10 mouse cellular contexts compared by ENCODE assay signal in the genomic region with DNA sequence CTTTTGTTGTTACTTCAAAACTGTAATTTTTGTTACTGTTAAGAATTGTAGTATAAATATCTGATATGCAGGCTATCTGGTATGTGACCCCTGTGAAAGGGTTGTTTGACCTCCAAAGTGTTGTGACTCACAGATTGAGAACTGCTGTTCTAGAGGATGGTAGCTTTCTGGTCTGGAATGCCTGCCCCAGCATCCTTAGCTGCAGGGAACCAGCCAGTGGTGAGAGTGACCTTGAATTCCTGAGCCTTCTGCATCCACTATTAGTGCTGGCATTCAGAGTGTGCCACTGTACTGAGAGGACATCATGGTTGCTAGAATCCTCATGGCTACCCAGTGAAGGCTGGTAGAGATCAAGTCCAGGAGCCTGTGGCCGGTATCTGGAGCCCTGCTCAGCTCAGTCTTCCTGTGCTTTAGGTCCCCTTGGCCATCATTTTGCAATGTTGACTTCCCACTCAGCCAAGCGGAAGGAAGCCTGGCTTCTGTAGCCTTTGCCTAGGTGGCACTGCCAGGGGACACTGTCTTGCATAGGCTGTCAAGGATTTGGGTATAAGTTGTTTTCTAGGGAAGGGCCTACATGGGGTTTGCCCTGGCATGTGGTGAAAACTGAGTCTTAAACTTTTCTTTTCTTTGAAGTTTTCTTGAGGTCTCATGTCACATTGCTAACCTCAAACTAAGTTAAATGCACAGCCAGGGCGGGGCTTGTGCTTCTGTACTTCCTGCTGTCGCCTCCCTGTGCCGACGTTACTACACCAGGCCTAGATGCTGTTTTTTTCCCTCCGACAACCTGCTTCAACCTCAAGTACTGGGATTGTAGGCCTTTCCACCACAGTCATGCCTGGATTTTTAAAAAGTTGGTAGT. TPM values are rescaled to one million over a fixed set of nuclear protein-coding genes. Genes with fewer than 3 reads are reported as not detected.
DNase-seq lines count a peak whose midpoint lies in the region; ATAC-seq and TF ChIP-seq lines count a peak whose summit lies in the region.
"Had no signal": no experiment of that assay in that cellular context is flagged by ENCODE, and none has a peak within 500 bp of the region (broad histone marks: within the 10 kb centered on the region; RNA-seq: fewer than 3 reads in every experiment).

No protein-coding gene starts in this region.

- H3K4me3 ChIP-seq in kidney, postnatal 0 days (replicated peaks; ENCODE audit: low read depth, low read length): no peak overlapping the region
- H3K4me3 ChIP-seq in kidney, embryonic 15.5 days (replicated peaks): no peak overlapping the region

- no peaks in the 10 kb centered on the region for H3K36me3 ChIP-seq in kidney, postnatal 0 days (ENCODE audit: insufficient read depth, low read length)
- no peaks in the 10 kb centered on the region for H3K36me3 ChIP-seq in kidney, embryonic 15.5 days

- peaks cover 12% of the 10 kb centered on the region for H3K4me1 ChIP-seq in kidney, postnatal 0 days (replicated peaks; ENCODE audit: insufficient read depth, low read length)
- peaks cover 25% of the 10 kb centered on the region for H3K4me1 ChIP-seq in kidney, embryonic 15.5 days

- DNase-seq in kidney, postnatal 0 days (ENCODE audit: low spot score): no peak
- DNase-seq in lung, postnatal 14 days: peak; percentile 37
- DNase-seq in thymus, postnatal 0 days (ENCODE audit: low spot score): peak; percentile 90
- DNase-seq in layer of hippocampus, postnatal 10 days (ENCODE audit: low spot score in 2 of 2): no peak
- DNase-seq in retina, postnatal 1 day: no peak
- DNase-seq in ovary, postnatal 10 days (ENCODE audit: low spot score): no peak
- DNase-seq: adrenal gland, adult 8-10 months; kidney, adult 9 months had no signal

- H3K27me3 ChIP-seq in kidney, postnatal 0 days (ENCODE audit: insufficient read depth, low read length): no peaks in the 10 kb centered on the region
- H3K27me3 ChIP-seq in kidney, embryonic 15.5 days: no peaks in the 10 kb centered on the region

- H3K27ac ChIP-seq in kidney, postnatal 0 days: peak overlapping the region; percentile 14; the same call in 1 of the 2 replicates
- no peak overlapping the region for H3K27ac ChIP-seq in kidney, embryonic 15.5 days

- no peak overlapping the region for H3K4me2 ChIP-seq in kidney, postnatal 0 days (ENCODE audit: low read length)
- H3K4me2 ChIP-seq in kidney, embryonic 15.5 days: no peak overlapping the region

- no peak for ATAC-seq in kidney, postnatal 0 days (replicated peaks; ENCODE audit: low FRiP score, low read depth)
- no peak for ATAC-seq in kidney, embryonic 15.5 days (replicated peaks; ENCODE audit: low FRiP score)
- peak; percentile 74 for ATAC-seq in common myeloid progenitor, adult 5-6 weeks (replicated peaks; ENCODE audit: low read depth, poor library complexity, severe bottlenecking)

- WGBS in kidney, postnatal 0 days: 69% methylated on average over 7 of the region's 7 CpGs
- 78% methylated on average over 7 of the region's 7 CpGs for WGBS in kidney, embryonic 15.5 days

- H3K9ac ChIP-seq in kidney, postnatal 0 days (ENCODE audit: low read depth, low read length): no peak overlapping the region
- no peak overlapping the region for H3K9ac ChIP-seq in kidney, embryonic 15.5 days

- TF ChIP-seq CTCF in kidney, postnatal 0 days (IDR thresholded peaks at IDR 0.05; ENCODE audit: low read depth): no peak

- no peaks in the 10 kb centered on the region for H3K9me3 ChIP-seq in kidney, postnatal 0 days (replicated peaks; ENCODE audit: low read length)
- H3K9me3 ChIP-seq in kidney, embryonic 15.5 days (replicated peaks): no peaks in the 10 kb centered on the region

RNA-seq across cellular contexts. Expression of a gene that starts 11.3 kb away (rescaled TPM):
- 68.0 and 68.9 TPM in 2 replicates for polyA plus RNA-seq in kidney, postnatal 0 days (2015; fragmentation: Nextera tagmentation; extraction: Ambion mirVana)
- 75.3 and 79.1 TPM in 2 replicates for polyA plus RNA-seq in kidney, embryonic 15.5 days (2015; fragmentation: Nextera tagmentation; extraction: Ambion mirVana)
- total RNA-seq in common myeloid progenitor, adult 5-6 weeks (2017): 53.9 and 65.9 TPM in 2 replicates
- polyA plus RNA-seq in thymus, postnatal 0 days (2015; fragmentation: Nextera tagmentation; extraction: Ambion mirVana): 107 TPM in 2 replicates
- total RNA-seq in layer of hippocampus, postnatal 10 days (2021): 10 to 100 TPM; 65.2 to 67.7 TPM

RNA-seq across cellular contexts. Expression of a gene that starts 24.4 kb away (rescaled TPM):
- polyA plus RNA-seq in kidney, postnatal 0 days (2015; fragmentation: Nextera tagmentation; extraction: Ambion mirVana): 41.1 and 42.0 TPM in 2 replicates
- polyA plus RNA-seq in kidney, embryonic 15.5 days (2015; fragmentation: Nextera tagmentation; extraction: Ambion mirVana): 56.5 and 63.3 TPM in 2 replicates
- 22.5 and 25.5 TPM in 2 replicates for total RNA-seq in common myeloid progenitor, adult 5-6 weeks (2017)
- 27.0 and 29.1 TPM in 2 replicates for polyA plus RNA-seq in thymus, postnatal 0 days (2015; fragmentation: Nextera tagmentation; extraction: Ambion mirVana)
- 10 to 100 TPM; 34.2 to 42.0 TPM for total RNA-seq in layer of hippocampus, postnatal 10 days (2021)

Comparison
In these comparisons a context has a peak if more than half of its experiments do, and no peak if none do; other contexts are left out.
1. DNase-seq: peak in lung, postnatal 14 days (single experiment) and thymus, postnatal 0 days (single experiment); none in kidney, postnatal 0 days (single experiment), layer of hippocampus, postnatal 10 days (0 of 2), retina, postnatal 1 day (single experiment) and ovary, postnatal 10 days (single experiment).